Mouse (Mus musculus) ES-E14 (cell line): Measurements from ENCODE around the gene Mcm6. TPM values are rescaled to one million over a fixed set of nuclear protein-coding genes. Genes with fewer than 3 reads are reported as not detected.

Source experiments
- DNase-seq: peaks from one replicate; pipeline ENCODE4 v3.0.0-alpha.2; 2013; ENCODE audit warnings: low read depth, low spot score
- H3K27ac ChIP-seq: 2 replicates; pipeline ENCODE4 v1.5.1; 2012; ENCODE audit warnings: low read depth, mild to moderate bottlenecking, low read length, moderate library complexity, mixed read lengths; ENCODE audit not compliant: poor library complexity, insufficient read depth, severe bottlenecking
- H3K36me3 ChIP-seq: 2 replicates; pipeline ENCODE4 v1.6.1; 2012; ENCODE audit warnings: mild to moderate bottlenecking, low read length, moderate library complexity, mixed read lengths; ENCODE audit not compliant: control insufficient read depth, poor library complexity, insufficient read depth, severe bottlenecking
- H3K4me1 ChIP-seq, 2 experiments: fragments of 150-350 bp in 1 of 2; sonication (generic) in 1 of 2; 2 replicates each; pipeline ENCODE4 v1.6.1; 2012; ENCODE audit warnings: low read length in 2 of 2, mild to moderate bottlenecking in 1 of 2, mixed read lengths in 1 of 2; ENCODE audit not compliant: control insufficient read depth in 2 of 2, insufficient read depth in 2 of 2, poor library complexity in 1 of 2
- H3K4me3 ChIP-seq, 2 experiments: fragments of 150-350 bp in 1 of 2; sonication (generic) in 1 of 2; 2 replicates each; pipeline ENCODE4 v1.5.1; 2012; ENCODE audit warnings: low read length in 2 of 2, low read depth in 1 of 2, mild to moderate bottlenecking in 1 of 2, mixed read lengths in 1 of 2; ENCODE audit not compliant: insufficient read depth in 1 of 2, poor library complexity in 1 of 2, severe bottlenecking in 1 of 2
- H3K9ac ChIP-seq: 2 replicates; pipeline ENCODE4 v1.6.1; 2012; ENCODE audit warnings: low read depth, mild to moderate bottlenecking, low read length, mixed read lengths; ENCODE audit not compliant: poor library complexity, insufficient read depth, severe bottlenecking
- H3K9me3 ChIP-seq: fragments of 150-350 bp; sonication (generic); 2 replicates; pipeline ENCODE4 v1.6.1; 2012; ENCODE audit warnings: low read depth, mild to moderate bottlenecking, low read length; ENCODE audit not compliant: control insufficient read depth, insufficient read depth
- CHD2 ChIP-seq: IDR thresholded peaks from 2 replicates; pipeline ENCODE4 v1.6.1; 2014; ENCODE audit warnings: mild to moderate bottlenecking, low read depth, low read length, inconsistent platforms
- HCFC1 ChIP-seq: IDR thresholded peaks from 2 replicates; pipeline ENCODE4 v1.6.1; 2012; ENCODE audit warnings: low read length, inconsistent platforms, borderline replicate concordance; ENCODE audit not compliant: insufficient read depth
- MAFK ChIP-seq: IDR thresholded peaks from 2 replicates; pipeline ENCODE4 v1.6.1; 2014; ENCODE audit warnings: mild to moderate bottlenecking, low read depth, low read length, inconsistent platforms; ENCODE audit not compliant: insufficient read depth
- ZC3H11A ChIP-seq: IDR thresholded peaks from 2 replicates; pipeline ENCODE4 v1.6.1; 2012; ENCODE audit warnings: low read depth, mild to moderate bottlenecking, inconsistent platforms, low read length, borderline replicate concordance
- ZNF384 ChIP-seq: IDR thresholded peaks from 2 replicates; pipeline ENCODE4 v1.6.1; 2012; ENCODE audit warnings: low read depth, low read length, inconsistent platforms
- in situ Hi-C, 2 experiments: fragments of 600-800 bp; cut with MboI; formaldehyde crosslinking; loops; one replicate each; pipeline ENCODE4 v1.15.1; 2025; ENCODE audit warnings: low sequenced_read_pairs in 2 of 2, inconsistent platforms in 1 of 2; ENCODE audit not compliant: unreplicated experiment in 2 of 2
- total RNA-seq: library from RNA; depleted of rRNA; stranded (reverse); fragments of 300-350 nt; gene quantifications from 2 replicates; pipeline ENCODE4 v1.2.3, GENCODE M21; 2012

The Mcm6 gene
- total RNA-seq, 1 experiment = 172 TPM

DNA sequence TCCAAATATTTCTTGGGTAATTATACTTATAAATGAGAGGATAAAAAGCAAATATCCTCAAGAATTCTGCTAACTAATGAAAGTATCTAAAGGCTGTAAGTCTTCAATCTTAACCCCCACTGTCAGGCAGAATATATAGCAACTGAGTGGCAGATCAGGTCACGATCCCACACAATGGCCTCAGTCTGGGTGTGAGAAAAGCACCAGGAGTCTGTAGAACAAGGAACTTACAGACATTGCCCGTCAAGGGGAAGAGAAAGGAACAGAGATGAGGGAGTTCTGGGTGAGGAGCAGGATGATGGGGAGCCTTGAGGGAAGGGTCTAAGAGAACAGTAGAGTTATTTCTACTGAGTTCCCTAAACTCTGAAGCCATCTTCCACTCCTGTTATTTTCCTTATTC is 41.5 kb upstream of the Mcm6 start:
- H3K4me3 ChIP-seq = no peak overlapping the region
- DNase-seq = no peak
- no peaks in the 10 kb centered on the region for H3K9me3 ChIP-seq
- H3K36me3 ChIP-seq = peaks cover 9% of the 10 kb centered on the region
- no peak for TF ChIP-seq HCFC1
- TF ChIP-seq ZNF384 = no peak
- no peak overlapping the region for H3K9ac ChIP-seq
- H3K4me1 ChIP-seq = peaks cover 2 to 14% of the 10 kb centered on the region in 2 experiments
- peak overlapping the region; percentile 78; the same call in 1 of the 2 replicates for H3K27ac ChIP-seq
- in situ Hi-C loops = no loop called here

DNA sequence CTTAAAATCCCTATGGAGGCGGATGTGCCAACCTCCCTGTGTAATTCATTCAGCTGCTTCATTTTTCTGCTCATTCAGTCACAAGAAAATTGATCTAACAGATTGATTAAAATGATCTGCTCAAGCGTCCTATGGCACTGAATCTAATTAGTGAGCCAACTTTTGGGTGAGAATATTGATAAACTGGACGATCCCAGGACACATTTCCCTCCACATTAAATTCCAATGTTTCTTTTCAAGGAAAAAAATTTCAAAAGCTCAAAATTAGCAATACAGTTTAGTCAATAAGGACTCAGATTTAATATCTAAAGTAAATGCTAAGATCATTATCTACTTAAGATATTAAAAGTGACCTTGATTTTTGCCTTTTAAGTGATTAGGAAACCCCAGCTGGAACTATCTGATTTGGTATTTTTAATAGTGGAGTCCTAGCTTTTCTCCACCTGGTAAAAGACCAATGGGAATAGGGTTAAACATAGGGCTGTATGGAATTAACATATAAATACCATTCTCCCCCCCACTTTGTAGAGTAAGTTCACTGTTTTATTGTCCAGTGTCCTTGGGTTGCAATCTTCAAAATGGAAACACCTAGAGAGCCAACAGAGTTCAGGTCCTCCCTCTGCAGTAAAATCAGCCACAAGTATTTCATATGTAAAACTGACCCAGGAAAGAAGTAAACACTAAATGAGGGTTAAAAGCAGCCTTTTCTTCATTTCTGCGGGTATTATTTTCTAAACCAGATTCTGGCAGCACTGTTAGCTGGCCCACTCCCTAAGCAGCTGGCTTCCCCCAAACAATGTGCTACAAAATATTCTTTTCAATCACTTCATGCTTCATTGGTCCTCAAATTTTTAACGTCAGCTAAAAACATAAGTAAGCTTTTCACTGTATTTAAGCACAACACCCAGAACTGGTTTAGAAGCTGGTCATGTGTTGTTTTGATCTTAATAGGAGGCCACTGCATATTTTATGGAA is 40.8 kb upstream of the Mcm6 start:
- no peak for TF ChIP-seq ZC3H11A
- TF ChIP-seq HCFC1 = no peak
- TF ChIP-seq ZNF384 = no peak
- no peak for TF ChIP-seq MAFK
- no peak for TF ChIP-seq CHD2
- no peak for DNase-seq
- H3K4me3 ChIP-seq = no peak overlapping the region
- H3K27ac ChIP-seq = peak overlapping the region; percentile 78; the same call in 1 of the 2 replicates
- H3K9me3 ChIP-seq = no peaks in the 10 kb centered on the region
- peaks cover 8% of the 10 kb centered on the region for H3K36me3 ChIP-seq
- peaks cover under 1 to 14% of the 10 kb centered on the region in 2 experiments for H3K4me1 ChIP-seq
- H3K9ac ChIP-seq = no peak overlapping the region; the same call in 1 of the 2 replicates
- in situ Hi-C loops = no loop called here

GRCm38 (mm10) chr1:128398738-128399445 is 39.4 kb upstream of the Mcm6 start:
- Histone ChIP-seq H3K36me3 (peaks cover 4% of the 10 kb centered on the region; the same call in 1 of the 2 replicates), H3K9me3 (no peaks in the 10 kb centered on the region), H3K4me1 (peaks cover 4 to 14% of the 10 kb centered on the region in 2 experiments; a peak in 3 of 4 replicates), H3K4me3 (no peak overlapping the region), H3K9ac (no peak overlapping the region), H3K27ac (no peak overlapping the region)
- DNase-seq = no peak
- no peak for TF ChIP-seq ZC3H11A
- TF ChIP-seq HCFC1 = no peak
- TF ChIP-seq CHD2 = no peak
- no peak for TF ChIP-seq ZNF384
- TF ChIP-seq MAFK = no peak
- in situ Hi-C loops = no loop called here

- DNase-seq = no peak
- in situ Hi-C loops = no loop called here
- H3K4me3 ChIP-seq = no peak overlapping the region
- TF ChIP-seq MAFK (no peak), ZNF384 (no peak), ZC3H11A (no peak), CHD2 (no peak), HCFC1 (no peak)
- no peak overlapping the region for H3K9ac ChIP-seq
- peaks cover 5 to 8% of the 10 kb centered on the region in 2 experiments; a peak in 2 of 4 replicates for H3K4me1 ChIP-seq
- H3K27ac ChIP-seq = no peak overlapping the region; the same call in 1 of the 2 replicates
- no peaks in the 10 kb centered on the region for H3K9me3 ChIP-seq
- peaks cover 2% of the 10 kb centered on the region; the same call in 1 of the 2 replicates for H3K36me3 ChIP-seq
Measured at GRCm38 (mm10) chr1:128394657-128395056, 35.2 kb upstream of the Mcm6 start.
